Mouse (Mus musculus) brain, adult 2 months (tissue): Measurements from ENCODE around the gene Snap29.

Source experiments
- DNase-seq: peaks from one replicate; pipeline ENCODE4 v3.0.0; 2011; ENCODE audit warnings: low read depth, low spot score

Snap29 gene

DNA sequence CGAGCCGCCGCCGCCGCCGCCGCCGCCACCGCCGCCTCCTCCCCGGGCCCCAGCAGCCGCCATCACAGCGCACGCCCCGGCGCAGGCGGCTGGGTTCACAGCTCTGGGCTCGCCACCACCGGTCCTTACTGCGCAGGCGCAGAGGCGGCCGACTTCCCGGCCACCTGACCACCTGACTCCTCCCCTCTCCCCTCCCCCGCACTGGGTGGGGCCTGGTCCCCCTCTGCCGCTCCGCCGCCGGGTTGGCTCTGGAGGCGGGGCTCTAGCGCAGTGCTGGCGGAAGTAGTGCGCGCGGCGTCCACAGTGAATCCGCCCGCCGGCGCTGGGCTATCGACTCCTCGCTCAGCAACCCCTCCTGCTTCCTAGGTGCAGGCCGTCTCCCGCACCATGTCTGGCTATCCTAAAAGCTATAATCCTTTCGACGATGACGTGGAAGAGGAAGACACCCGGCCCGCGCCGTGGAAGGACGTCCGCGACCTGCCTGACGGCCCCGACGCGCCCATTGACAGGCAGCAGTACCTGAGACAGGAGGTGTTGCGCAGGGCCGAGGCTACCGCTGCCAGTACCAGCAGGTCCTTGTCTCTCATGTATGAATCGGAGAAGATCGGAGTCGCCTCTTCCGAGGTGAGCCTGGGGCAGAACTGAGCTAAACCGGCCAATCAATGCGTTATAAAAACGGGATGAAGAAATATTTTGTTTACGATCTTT, at the start of gene Snap29, which contains the start of gene Pi4ka:
Snap29 (plus strand) TSS at position 251 of the 708 bp plus-strand sequence.
Pi4ka (minus strand) TSS at position 579 of the 708 bp plus-strand sequence.
- peak; percentile 99 for DNase-seq

DNA sequence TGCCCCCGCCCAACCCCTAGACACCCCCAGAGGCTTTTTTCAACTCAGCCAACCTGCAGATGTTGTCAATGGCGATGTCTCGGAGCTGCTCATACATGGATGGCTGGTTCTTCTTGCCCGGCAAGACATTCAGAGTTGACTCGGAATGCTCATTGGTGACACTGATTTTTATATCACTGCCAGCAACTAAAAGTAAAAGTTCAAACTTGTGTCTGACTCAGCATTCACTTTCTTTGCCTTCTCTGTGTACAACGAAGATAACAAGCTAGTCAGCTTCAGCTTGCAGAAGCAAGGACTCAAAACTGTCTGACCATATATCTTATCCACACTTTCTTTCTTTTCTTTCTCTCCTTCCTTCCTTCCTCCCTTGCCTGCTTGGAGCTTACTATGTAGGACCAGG, 49.8 kb upstream of the Snap29 start:
- no peak for DNase-seq

DNA sequence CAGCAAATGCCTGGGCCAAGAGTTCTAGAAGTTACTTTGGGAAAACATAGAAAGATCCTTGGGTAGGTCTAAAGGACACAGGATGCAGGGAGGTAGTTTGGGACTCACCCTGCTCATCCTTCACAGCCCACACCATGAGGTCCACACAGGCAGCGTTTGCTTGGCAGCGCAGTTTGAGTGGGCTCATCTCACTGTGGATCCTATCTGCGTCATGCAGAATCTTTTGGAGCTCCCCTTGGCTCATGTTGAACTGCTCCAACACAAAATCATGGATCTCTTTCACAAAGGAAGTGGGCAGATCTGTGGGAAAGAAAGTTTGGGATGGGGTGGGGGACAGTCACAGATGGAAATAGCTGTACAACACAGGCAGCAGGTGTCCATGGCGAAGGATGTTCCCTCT, 47.0 kb upstream of the Snap29 start:
- peak; percentile 58 for DNase-seq

DNA sequence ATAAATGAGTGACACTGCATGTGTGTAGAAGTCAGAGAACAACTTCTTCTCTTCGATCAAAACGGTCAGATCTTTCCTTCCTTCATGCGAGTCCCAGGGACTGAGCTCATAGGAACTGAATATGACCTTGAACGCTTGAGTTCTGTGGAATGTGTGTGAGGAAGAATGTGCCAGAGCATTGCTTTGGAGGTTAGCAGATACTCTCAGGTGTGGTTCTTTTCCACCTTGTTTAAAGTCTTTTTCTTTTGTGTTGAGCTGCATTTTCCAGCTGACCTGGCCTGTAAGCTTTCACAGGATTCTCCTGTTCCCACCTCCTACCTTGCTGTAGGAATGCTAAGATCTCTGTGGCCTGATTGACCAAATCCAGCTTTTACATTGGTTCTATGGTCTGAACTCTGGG, 23.5 kb upstream of the Snap29 start:
- no peak for DNase-seq

DNA sequence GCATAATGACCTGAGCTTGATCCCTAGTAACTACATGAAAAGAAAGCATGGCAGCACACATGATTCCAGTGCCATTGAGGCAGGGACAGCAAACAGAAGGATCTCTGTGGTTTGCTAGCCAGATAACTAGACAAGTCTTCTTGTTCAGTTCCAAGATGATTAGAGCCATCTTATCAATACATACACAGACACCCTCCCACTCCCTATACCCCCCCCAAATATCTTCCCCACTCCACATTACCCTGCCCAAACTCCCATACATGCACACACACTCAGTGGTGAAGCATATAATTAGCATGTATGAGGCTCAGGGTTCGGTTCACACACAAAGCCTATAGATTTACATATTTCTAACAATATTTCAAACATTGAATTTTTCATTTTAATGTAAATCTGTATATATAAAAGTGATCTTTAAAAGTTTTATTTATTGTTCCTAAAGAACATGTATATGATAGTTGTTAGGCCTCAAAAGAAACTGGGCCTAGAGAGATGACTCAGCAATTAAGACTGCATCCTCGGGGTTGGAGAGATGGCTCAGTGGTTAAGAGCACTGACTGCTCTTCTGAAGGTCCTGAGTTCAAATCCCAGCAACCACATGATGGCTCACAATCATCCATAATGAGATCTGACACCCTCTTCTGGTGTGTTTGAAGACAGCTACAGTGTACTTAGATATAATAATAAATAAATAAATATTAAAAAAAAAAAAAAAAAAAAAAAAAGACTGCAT, 22.0 kb upstream of the Snap29 start:
- no peak for DNase-seq

DNA sequence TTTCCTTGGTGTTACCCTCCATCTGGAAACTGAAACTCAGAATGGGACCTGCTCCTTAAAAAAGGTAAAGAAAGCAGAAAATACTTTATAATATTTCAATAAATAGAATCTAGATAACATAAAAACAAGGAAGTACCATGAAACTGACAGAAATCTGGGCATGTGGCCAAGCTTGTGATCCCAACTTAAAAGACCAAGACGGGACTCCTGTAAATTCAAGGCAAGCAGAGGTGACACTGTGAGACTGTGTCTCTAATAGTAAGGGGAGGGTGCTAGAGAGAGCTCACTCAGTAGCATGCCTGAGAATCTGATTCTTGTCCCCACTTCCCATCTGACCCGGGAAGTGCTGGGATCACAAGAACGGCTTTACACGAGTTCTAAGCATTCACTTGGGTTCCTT, 13.0 kb upstream of the Snap29 start:
- DNase-seq: no peak

DNA sequence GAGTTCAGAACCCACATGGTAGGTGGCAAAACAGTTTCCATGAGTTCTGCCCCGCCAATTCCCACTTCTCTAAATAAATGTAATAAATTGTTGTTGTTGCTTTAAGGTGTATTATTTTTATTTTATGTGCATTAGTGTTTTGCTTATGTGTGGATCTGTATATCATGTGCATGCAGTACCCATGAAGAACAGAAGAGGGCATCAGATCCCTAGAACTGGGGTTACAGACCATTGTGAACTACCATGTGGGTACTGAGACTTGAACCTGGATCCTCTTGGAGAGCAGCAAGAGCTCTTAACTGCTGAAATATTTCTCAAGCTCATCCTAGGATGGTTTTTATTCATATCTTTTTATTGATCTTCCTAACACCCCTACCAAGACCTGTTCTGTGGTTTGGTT, 2.9 kb upstream of the Snap29 start:
- peak; percentile 52 for DNase-seq

DNA sequence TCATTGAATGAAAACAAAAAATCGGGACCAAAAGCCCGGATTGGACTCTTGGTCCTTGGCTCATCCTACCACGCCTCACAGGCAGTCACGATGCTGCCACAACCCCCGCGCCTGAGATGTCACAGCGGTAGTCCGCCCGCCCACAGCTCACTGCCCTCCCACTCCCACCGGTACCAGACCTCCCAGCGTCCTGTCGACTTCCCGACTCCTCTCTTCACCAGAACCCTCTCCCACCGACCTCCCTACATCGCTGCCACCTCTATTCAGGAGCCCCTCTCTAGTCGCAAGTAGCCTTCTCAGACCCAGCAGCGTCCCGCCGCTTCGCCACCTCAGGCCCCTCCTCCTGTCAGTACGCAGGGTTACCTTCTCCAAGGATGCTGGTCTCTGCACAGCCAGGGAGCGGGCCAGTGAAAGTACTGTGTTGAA, 502 bp upstream of the Snap29 start:
- peak; percentile 91 for DNase-seq

DNA sequence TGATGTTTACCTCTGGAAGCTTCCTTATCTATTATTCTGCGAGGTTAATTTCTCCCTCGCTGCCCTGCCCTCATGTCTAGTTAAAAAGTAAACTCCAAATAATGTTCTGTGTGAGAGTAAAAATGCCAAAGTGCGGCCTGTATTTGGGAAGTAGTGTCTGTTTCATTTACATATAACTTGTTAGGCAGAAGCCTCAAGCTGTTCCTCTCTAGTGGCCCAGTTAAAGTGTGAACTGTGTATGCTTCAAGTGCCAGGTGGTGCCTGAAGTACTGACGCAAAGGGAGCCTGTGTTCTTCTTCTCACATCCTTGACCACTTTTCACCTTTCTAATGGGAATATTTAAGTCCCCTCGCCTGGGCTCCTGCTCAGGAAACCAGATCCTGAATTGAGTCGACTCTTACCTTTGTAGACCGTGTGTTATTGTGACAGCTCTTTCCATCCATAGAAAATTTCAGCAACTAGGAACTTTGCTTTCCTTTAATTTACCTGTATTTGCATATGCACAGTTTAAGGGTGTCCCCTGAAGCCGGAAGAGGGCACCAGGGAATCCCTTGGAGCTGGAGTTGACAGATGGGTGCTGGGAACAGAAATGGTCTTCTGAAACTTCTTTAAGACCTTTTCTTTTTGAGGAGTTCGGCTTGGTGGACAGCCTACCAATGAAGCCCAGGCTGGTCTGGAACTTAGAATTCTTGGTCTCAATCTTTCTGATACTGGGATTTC, 886 bp downstream of the Snap29 start:
- DNase-seq: peak; percentile 64

DNA sequence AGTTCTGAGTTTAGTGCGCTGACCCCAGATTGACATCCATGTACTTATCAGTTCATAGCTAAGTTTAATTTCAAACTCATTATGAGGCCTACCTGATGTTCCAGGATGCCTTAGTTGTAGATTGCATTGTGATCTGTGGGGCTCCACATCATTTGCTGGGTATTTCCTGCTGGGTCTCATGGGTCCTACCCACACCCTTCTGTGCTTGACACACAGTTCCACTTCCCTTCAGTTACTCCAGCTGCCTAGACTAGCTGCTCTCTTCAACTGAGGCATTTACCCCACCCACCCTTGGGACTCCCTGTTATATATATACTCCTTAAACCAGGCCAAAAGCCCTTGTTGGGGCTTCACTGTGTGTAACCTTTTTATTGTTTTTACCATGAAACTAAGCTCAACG, 3.3 kb downstream of the Snap29 start:
- no peak for DNase-seq

DNA sequence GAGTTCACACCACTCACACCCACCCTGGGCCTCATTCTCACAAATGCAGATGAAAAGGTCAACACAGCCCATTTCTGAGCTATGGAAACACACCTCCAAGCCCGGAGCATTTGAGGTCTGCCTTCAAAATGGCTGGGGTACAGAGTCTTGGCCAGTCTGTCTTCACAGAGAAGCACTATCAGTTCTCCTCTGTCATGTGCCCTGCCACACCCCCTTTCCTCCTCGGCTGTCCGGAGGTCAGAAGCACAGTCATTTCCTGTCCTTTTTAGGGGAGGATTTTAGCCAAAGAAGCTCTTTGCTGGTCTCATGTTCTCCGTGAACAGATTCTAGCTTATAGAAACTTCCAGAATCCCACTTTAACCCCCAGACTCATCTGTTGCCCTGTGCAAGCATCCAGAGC, 4.4 kb downstream of the Snap29 start:
- DNase-seq: no peak

DNA sequence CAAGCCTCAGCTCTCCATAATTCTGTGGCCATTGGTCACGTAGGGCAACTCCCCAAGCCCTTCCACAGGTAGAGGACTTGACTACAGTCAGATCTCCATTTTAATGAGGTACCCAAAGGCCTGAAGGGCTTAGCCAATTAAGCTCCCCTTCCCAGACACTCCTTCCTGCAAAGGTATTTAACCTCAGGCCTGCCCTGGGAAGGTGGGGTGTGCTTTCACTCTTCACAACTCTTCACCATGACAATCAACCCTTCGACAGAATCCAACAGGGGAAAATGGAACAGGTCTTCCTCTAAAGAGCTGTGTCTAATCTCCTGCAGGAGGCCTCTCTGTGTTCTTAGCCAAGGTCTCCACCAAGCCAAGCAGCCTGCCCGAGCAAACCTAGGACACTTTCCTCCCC, 17.2 kb downstream of the Snap29 start:
- DNase-seq: no peak

DNA sequence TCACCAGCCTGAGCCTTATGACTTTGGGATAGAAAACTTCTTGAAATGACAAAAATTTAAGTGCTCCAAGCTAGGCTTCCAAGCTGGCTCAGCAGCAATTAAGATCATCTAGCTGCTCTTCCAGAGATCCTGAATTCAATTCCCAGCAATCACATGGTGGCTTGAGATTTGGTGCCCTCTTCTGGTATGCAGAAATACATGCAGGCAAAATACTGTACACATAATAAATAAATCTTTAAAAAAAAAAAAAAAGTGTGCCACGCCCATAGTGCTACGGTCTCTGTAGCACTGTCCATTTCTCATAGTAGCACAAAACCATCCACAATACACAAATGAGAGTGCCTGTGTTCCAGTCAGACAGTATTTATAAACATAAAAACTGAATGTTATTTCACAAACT, 26.8 kb downstream of the Snap29 start:
- peak; percentile 40 for DNase-seq

DNA sequence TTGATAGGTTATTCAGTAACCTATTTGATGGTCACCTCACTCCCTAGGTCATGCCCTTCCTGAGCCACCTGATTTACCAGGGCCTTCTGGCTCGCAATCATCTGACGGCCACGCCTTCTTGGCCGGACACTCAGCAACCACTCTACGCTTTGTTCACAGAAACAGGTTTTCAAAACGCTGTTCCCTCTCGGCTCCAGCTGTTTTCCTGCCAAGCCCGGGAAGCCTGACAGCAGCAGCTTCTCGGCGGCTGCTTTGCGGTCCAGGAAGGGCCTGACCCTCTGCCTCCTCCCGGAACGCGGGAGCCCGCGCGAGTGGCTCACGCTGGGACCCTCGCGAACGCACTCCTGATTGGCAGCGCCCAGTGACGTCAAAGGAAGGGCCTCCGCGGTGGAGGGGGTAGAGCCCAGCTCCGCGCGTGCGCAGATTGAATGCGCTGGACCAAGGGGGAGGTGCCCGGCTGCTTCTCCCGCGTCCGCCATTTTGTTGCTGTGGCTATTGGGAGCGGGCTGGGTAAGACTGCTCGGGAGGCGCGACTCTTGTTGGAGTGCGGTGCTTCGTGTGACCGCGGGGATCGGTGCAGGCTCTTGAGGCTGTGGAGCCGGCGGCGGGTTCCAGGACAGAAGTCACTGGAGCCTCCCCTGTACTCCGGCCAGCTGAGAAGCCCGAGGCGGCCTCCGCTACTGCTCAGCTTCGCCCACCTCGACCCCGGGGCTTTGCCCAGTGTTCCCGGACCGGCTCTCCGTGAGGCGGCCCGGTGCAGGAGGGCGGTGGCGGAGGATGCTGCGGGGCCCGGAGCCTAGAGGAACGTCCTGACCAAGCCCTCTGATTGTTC, 46.0 kb downstream of the Snap29 start, which contains the start of gene Crkl:
Crkl (plus strand) TSS at position 447 of the 832 bp plus-strand sequence.
- peak; percentile 98 for DNase-seq

DNA sequence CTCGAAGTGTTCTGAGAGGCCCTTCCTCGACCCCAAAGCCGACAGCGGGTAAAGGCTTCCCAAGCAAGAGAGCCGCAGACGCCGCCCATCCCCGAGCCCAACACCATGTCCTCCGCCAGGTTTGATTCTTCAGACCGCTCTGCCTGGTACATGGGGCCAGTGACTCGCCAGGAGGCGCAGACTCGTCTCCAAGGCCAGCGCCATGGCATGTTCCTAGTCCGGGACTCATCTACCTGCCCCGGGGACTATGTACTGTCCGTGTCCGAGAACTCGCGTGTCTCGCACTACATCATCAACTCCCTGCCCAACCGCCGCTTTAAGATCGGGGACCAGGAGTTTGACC, 46.6 kb downstream of the Snap29 start:
- DNase-seq: peak; percentile 56

DNA sequence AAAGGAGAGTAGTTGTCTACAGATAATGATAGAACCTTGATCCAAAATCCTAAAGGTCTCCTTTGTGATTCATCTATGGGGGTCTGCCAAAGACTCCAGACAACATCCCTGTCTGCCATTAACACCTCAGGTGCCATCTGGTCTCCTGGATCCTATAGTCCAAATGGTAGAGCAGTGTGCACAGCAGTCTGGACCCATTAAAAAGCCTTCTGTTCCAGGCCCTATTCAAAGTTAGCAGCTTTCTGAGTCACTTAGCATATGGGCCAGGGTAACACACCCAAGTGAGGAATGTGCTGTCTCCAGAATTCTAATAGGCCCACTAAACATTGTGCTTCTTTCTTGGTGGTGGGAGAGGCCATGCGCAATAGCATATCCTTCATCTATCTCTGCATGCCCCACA, 51.1 kb downstream of the Snap29 start:
- peak; percentile 55 for DNase-seq

DNA sequence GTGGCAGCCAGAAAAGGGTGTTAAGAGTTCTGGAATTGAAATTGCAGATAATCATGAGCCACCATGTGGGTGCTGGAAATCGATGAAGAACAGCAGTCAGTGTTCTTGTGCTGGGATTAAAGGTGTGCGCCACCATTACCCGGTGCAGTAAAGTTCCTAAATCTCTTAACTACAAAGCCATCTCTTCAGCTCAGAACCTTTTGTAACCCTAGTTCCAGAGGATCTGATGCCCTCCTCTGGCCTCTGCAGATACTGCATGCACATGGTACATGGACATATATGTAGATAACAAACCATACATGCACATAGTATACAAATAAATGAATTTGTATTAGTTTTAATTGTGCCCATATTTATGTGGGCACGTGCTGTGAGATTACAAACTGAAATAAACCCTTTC, 54.5 kb downstream of the Snap29 start:
- DNase-seq: no peak

DNA sequence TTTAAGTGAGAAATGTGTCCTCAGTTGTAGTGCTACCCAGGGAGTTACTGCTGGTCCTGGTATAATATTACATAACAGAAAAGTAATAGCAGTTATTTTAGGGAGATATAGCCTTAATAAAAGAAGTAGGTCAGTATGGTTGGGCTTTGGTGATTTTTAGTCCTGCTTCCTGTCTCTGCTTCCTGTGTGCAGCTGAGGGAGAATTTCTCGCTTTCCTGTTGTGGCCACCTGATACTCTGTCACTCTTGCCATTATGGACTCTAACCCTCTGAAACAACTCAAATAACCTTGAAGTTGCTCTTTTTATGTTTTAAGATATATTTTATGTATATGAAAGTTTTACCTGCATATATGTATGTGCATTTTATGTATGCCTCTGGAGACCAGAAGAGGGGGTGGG, 55.8 kb downstream of the Snap29 start:
- no peak for DNase-seq

DNA sequence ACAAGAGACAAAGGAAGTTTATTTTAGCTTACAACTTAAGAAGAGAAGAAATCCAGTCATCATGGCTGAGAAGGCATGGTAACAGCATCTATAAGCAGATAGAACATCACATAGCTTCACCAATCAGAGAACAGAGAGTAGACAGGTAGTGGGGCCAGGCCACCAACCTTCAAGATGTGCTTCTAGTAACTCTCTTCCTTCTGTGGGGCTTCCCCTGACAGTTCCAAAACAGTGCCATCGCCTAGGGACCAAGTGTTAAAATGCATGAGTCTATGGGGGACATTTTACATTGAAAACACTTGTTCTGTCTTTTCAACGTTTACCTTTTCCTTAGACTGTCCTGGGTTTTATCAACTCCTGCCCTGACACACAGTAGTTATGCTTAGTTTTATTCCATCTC, 57.4 kb downstream of the Snap29 start:
- no peak for DNase-seq

DNA sequence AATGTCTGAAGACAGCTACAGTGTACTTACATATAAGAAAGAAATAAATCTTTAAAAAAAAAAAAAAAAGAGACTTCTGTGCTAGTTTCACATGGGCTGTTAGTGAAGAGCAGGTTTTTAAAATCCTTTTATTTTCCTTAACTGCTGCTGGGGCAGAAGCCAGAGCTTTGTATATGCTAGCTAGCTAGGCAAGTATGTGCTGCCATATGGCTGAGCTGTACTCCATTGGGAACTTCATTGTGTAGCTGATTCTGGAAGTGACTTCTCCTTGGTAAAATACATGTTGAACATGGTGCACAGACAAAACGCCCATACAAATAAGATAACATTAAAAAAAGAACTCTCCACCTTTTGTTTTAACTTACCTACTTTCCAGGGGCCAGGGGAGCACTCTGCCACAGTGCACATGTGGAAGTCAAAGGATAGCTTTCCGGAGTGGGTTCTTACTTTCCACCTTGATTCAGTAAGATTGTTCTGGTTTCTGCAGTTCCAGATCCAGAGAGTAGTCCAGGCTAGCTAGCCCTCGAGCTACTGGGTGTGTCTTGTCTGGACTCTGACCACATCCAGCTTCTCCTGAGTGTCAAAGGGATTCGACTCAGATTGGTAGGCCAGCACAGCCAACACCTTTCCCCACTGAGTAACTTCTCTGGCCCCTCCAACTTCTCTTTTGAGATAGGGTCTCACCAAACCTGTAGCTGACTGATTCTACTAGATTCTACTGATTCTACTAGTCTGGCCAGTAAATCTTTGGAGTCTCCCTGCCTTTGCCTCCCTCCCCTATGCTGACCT, 61.3 kb downstream of the Snap29 start:
- peak; percentile 57 for DNase-seq

DNA sequence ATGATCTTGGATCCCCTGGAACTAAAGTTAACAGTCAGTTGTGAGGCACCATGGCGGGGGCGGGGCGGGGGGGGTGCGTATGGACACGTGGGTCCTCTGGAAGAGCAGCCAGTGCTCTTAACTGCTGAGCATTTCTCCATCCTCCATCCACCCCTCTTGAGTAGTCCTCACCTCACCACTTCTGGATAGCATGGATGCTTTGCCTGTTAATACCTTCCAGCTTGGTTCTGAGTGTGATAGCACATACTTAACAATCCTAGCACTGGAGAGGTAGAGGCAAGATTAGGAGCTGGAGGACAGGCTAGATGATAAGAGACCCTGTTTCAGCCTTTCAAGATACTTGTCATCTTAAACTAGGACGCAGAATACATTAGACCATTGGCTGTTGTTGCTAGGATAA, 66.7 kb downstream of the Snap29 start:
- no peak for DNase-seq
